Mouse (Mus musculus) embryonic fibroblast, embryonic 13.5 days (primary cell): ENCODE results near the gene Rps27.

Source experiments
- CTCF ChIP-seq: IDR thresholded peaks from 2 replicates; pipeline ENCODE4 v1.5.1; 2011; ENCODE audit warnings: mild to moderate bottlenecking, control low read depth, low read length, moderate library complexity, borderline replicate concordance; ENCODE audit not compliant: insufficient read depth
- POLR2A ChIP-seq: IDR thresholded peaks from 2 replicates; pipeline ENCODE4 v1.6.1; 2011; ENCODE audit warnings: low read depth, mild to moderate bottlenecking, control low read depth, low read length, moderate library complexity

GRCm38 (mm10) chr3:90258521-90258920 is 45.1 kb upstream of the Rps27 start:
- TF ChIP-seq CTCF (no peak), POLR2A (no peak)
